Mouse (Mus musculus) liver, embryonic 14.5 days (tissue): ENCODE results near the gene Bank1. TPM values are rescaled to one million over a fixed set of nuclear protein-coding genes. Genes with fewer than 3 reads are reported as not detected.

Source experiments
- ATAC-seq: fragments of 200-750 bp; cut with Nextera tagmentation; 2 replicates; pipeline ENCODE4 v1.8.0; 2017; ENCODE audit warnings: moderate number of reproducible peaks, mild to moderate bottlenecking, moderate library complexity; ENCODE audit not compliant: insufficient read depth
- DNase-seq, 3 experiments: peaks; one replicate each; pipeline ENCODE4 v3.0.0-alpha.2; 2012 to 2013; ENCODE audit warnings: low read depth in 3 of 3, low spot score in 3 of 3
- H3K27ac ChIP-seq: fragments of 300-500 bp; sonication (generic); 2 replicates; pipeline ENCODE4 v1.5.1; 2014; ENCODE audit warnings: moderate library complexity, mild to moderate bottlenecking, control low read depth, inconsistent platforms
- H3K27me3 ChIP-seq: fragments of 300-500 bp; sonication (generic); 2 replicates; pipeline ENCODE4 v1.6.1; 2014; ENCODE audit warnings: mild to moderate bottlenecking, low read length, moderate library complexity; ENCODE audit not compliant: control insufficient read depth, insufficient read depth
- H3K36me3 ChIP-seq: fragments of 300-500 bp; sonication (generic); replicated peaks from 2 replicates; pipeline ENCODE4 v1.6.1; 2014; ENCODE audit warnings: low read depth; ENCODE audit not compliant: control insufficient read depth, insufficient read depth
- H3K4me1 ChIP-seq, 2 experiments: fragments of 200-500 bp in 1 of 2; fragments of 300-500 bp in 1 of 2; sonication (generic) in 1 of 2; replicated peaks; 2 replicates each; pipeline ENCODE4 v1.6.1; 2012 to 2014; ENCODE audit warnings: antibody characterized with exemption in 1 of 2, inconsistent platforms in 1 of 2, low read length in 1 of 2; ENCODE audit not compliant: control insufficient read depth in 2 of 2, insufficient read depth in 2 of 2
- H3K4me2 ChIP-seq: fragments of 300-500 bp; sonication (generic); 2 replicates; pipeline ENCODE4 v1.6.1; 2014; ENCODE audit warnings: low read depth, mild to moderate bottlenecking, control low read depth, moderate library complexity
- H3K4me3 ChIP-seq, 2 experiments: fragments of 200-500 bp in 1 of 2; fragments of 300-500 bp in 1 of 2; sonication (generic) in 1 of 2; 2 replicates each; pipeline ENCODE4 v1.5.1; 2012 to 2014; ENCODE audit warnings: low read depth in 2 of 2, low read length in 2 of 2, mild to moderate bottlenecking in 2 of 2, control low read depth in 1 of 2, inconsistent platforms in 1 of 2, moderate library complexity in 1 of 2; ENCODE audit not compliant: insufficient read depth in 1 of 2
- H3K9ac ChIP-seq: fragments of 300-500 bp; sonication (generic); replicated peaks from 2 replicates; pipeline ENCODE4 v1.6.1; 2014; ENCODE audit warnings: mild to moderate bottlenecking, control low read depth, moderate library complexity
- H3K9me3 ChIP-seq: fragments of 300-500 bp; sonication (generic); 2 replicates; pipeline ENCODE4 v1.6.1; 2016; ENCODE audit warnings: low read length, mixed read lengths; ENCODE audit not compliant: control insufficient read depth
- CTCF ChIP-seq: IDR thresholded peaks from 2 replicates; pipeline ENCODE4 v1.5.1; 2016; ENCODE audit warnings: antibody characterized with exemption, low read depth, control low read depth
- EP300 ChIP-seq: IDR thresholded peaks from 2 replicates; pipeline ENCODE4 v1.6.1; 2016; ENCODE audit warnings: antibody characterized with exemption, low read depth
- WGBS: fragments of 180-500 bp; shearing (Covaris S2); extraction: QIAGEN DNeasy Blood & Tissue Kit; methylation state at CpG from one replicate; pipeline ENCODE4 v1.1.7; 2014; ENCODE audit not compliant: insufficient replicate concordance; 5-methylcytosine and 5-hydroxymethylcytosine counted together
- polyA plus RNA-seq, 2 experiments: library from polyadenylated mRNA; depleted of rRNA in 1 of 2; stranded (reverse) in 1 of 2; unstranded in 1 of 2; fragments of >200 nt; fragmentation: Nextera tagmentation in 1 of 2; extraction: Ambion mirVana in 1 of 2; gene quantifications; 2 replicates each; pipeline versions ENCODE4 v1.2.1 to v1.2.3; 2012 to 2014

The Bank1 gene
- polyA plus RNA-seq, 2 experiments: 1.3 to 1.7 TPM

DNA sequence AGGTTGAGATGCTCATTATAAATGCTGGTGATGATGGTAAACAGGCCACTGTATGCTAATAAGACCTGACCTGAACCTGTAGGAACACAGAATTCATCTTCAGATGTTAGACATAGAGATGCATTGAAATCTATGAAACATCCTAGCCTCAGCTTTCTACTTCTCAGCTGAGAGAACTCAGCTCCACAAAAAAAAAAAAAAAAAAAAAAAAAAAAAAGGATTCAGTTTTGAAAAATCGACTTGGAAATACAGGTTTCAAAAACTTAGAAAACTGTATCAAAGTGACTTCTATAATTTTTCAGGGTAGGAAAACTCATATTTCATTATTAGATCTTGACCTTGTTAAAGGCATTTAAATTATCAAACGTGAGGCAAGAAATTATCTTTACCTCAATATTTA is 222.5 kb downstream of the Bank1 start:
- no peak overlapping the region for H3K27ac ChIP-seq
- DNase-seq: no peak
- H3K9me3 ChIP-seq: no peaks in the 10 kb centered on the region
- TF ChIP-seq CTCF: no peak
- TF ChIP-seq EP300: no peak
- H3K4me1 ChIP-seq: no peaks in the 10 kb centered on the region
- no peak overlapping the region for H3K9ac ChIP-seq
- no peak for ATAC-seq
- no peaks in the 10 kb centered on the region for H3K27me3 ChIP-seq
- no peaks in the 10 kb centered on the region for H3K36me3 ChIP-seq
- 50% methylated on average over 2 of the region's 2 CpGs for WGBS
- no peak overlapping the region for H3K4me2 ChIP-seq
- H3K4me3 ChIP-seq: no peak overlapping the region

DNA sequence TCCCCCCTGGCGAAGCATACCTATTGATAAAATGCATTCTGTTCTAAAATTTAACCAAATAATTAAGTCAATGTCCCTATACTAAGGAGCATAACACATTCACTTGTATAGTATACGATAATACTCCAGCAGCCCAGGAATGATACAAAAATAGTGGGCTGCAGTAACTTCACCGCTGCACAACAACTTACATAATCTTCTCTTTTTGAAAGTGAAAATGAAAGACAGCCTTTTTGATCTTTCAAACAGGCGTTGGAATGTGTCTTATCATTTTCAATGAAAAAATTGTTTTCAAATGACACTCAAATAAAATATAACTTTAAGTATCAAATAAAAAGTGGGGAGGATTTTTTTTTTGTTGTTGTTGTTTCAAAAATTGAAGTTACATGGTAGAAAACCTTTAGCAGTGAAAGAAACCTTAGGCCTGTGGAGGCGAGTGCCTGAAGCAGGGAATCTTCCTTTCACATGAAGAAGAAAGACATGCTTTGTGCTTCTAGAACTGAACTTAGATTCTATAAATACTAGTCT is 224.8 kb downstream of the Bank1 start:
- ATAC-seq (no peak), DNase-seq (no peak)
- WGBS: 63% methylated on average over 5 of the region's 5 CpGs
- Histone ChIP-seq H3K4me3 (no peak overlapping the region), H3K27me3 (no peaks in the 10 kb centered on the region), H3K9ac (no peak overlapping the region), H3K4me2 (no peak overlapping the region), H3K9me3 (no peaks in the 10 kb centered on the region), H3K27ac (no peak overlapping the region), H3K4me1 (no peaks in the 10 kb centered on the region), H3K36me3 (no peaks in the 10 kb centered on the region)
- TF ChIP-seq CTCF (no peak), EP300 (no peak)

DNA sequence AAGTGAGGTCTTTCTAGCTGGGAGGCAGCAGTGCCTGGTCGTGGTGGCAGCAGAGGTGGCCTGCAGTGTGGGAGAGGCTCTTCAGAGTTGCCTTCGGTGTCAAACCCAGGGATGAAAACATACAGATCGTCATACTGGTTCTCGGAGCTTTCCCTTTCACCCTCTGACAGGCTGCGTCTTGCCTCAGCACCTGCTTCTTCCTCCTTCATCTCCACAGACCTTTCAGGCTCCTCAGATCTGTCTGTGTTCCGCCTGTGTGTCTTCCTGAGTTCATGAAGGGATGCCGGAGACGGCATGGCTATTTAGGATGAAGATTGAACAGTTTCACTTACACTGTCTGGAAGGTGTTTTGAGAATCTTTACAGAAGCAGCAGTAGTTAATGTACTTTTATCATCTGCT is 225.6 kb downstream of the Bank1 start:
- Histone ChIP-seq H3K9me3 (no peaks in the 10 kb centered on the region), H3K4me3 (no peak overlapping the region), H3K9ac (no peak overlapping the region), H3K4me2 (no peak overlapping the region), H3K27me3 (no peaks in the 10 kb centered on the region), H3K36me3 (no peaks in the 10 kb centered on the region), H3K4me1 (no peaks in the 10 kb centered on the region), H3K27ac (no peak overlapping the region)
- WGBS: 71% methylated on average over 8 of the region's 8 CpGs
- DNase-seq: no peak
- TF ChIP-seq EP300 (no peak), CTCF (no peak)
- no peak for ATAC-seq

DNA sequence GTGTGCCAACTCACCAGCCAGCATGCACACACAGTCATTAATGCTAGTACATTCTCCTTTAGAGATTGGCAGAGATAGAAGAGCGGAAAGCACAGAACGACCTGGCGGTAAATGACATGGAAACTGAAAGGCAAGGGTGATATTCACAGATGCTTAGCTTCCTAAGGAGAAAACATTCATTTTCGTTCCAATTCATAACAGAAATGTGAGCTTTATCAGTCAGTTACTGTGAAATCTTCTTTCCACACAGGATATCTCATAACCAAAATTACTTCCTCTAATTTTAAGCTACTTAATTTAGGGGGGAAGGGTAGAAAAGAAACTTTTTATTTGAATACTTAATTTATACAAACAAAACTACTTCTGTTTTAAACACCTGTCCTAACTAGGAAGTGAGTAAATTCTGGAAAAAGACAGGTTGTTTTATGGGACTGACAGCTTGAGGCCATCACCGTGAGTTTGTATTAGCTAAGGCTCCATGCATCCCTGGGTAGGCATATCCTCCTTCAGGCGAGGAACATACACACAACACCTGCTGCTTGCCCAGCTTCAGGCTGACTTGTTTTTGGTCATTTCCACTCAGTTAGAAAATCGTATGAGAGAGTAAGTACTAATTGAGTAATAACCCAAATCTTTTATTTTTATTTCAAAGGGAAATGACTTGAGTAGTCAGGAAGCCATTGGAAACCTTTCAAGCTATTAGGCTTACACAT is 238.8 kb downstream of the Bank1 start:
- H3K9me3 ChIP-seq: no peaks in the 10 kb centered on the region
- H3K27ac ChIP-seq: no peak overlapping the region
- no peaks in the 10 kb centered on the region for H3K36me3 ChIP-seq
- no peak overlapping the region for H3K4me3 ChIP-seq
- no peaks in the 10 kb centered on the region for H3K4me1 ChIP-seq
- no peak overlapping the region for H3K4me2 ChIP-seq
- ATAC-seq (no peak), DNase-seq (no peak)
- no peaks in the 10 kb centered on the region for H3K27me3 ChIP-seq
- TF ChIP-seq EP300: no peak
- no peak overlapping the region for H3K9ac ChIP-seq
- 51% methylated on average over 7 of the region's 7 CpGs for WGBS

DNA sequence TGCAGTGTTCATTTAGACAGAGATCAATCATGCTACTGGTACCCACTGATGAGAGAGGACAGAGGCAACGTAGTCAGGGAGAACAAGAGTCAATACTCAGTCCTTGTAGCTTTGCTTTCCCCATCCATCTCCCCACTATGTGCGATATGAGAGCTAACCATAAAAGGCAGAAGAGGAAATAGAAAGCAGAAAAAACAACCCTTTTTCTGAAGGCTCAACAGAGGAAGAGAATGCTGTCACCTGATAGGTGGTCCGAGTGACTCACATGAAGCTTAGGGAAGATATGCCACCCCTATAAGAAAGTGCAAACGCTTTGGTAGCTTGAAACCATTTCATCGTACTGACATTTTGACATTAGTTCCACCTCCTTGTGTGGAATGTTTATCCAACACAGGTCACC is 239.4 kb downstream of the Bank1 start:
- ATAC-seq (no peak), DNase-seq (no peak)
- no peaks in the 10 kb centered on the region for H3K9me3 ChIP-seq
- no peak overlapping the region for H3K4me2 ChIP-seq
- no peaks in the 10 kb centered on the region for H3K4me1 ChIP-seq
- no peak overlapping the region for H3K9ac ChIP-seq
- no peak overlapping the region for H3K27ac ChIP-seq
- WGBS: 40% methylated on average over 5 of the region's 5 CpGs
- H3K36me3 ChIP-seq: no peaks in the 10 kb centered on the region
- no peak for TF ChIP-seq EP300
- TF ChIP-seq CTCF: no peak
- no peak overlapping the region for H3K4me3 ChIP-seq
- no peaks in the 10 kb centered on the region for H3K27me3 ChIP-seq
